Mouse (Mus musculus) megakaryocyte, embryonic 14.5 days (primary cell): ENCODE measurements around the gene 4930558C23Rik.

Source experiments
- FLI1 ChIP-seq: IDR thresholded peaks from 2 replicates; pipeline ENCODE4 v1.6.1; 2012; ENCODE audit warnings: low read length, inconsistent platforms, mixed read lengths
- GATA1 ChIP-seq: IDR thresholded peaks from 3 replicates; pipeline ENCODE4 v1.6.1; 2012; ENCODE audit warnings: mixed read lengths, low read length, inconsistent platforms, borderline replicate concordance

DNA sequence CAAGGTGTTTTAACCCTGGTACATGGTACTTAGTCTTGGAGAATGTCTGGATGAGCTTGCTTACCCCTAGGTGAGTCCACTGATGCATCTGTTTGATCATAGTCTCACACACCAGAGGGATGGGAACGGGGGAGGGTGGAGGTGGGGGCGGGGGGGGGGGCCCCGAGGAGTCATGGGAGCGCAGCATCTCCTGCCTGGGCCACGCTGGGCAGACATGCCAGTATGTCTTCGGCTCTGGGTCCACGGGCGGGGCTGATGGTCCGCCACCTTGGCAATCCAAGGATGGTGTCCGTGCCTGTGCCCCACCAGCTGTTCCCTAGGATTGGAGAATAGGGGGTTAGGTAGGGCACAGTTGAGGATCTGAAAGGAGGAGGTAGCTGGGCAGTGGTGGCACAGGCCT is 29.4 kb downstream of the 4930558C23Rik start:
- no peak for TF ChIP-seq GATA1
- TF ChIP-seq FLI1: no peak
